Mouse (Mus musculus) intestine, postnatal 0 days (tissue): ENCODE measurements around the gene Dcaf8. TPM values are rescaled to one million over a fixed set of nuclear protein-coding genes. Genes with fewer than 3 reads are reported as not detected.

Source experiments
- ATAC-seq: fragments of 200-750 bp; cut with Nextera tagmentation; 2 replicates; pipeline ENCODE4 v1.8.0; 2017; ENCODE audit warnings: mild to moderate bottlenecking, moderate TSS enrichment, moderate library complexity
- H3K27ac ChIP-seq: fragments of 300-500 bp; sonication (generic); 2 replicates; pipeline ENCODE4 v1.5.1; 2014; ENCODE audit warnings: mild to moderate bottlenecking, low read depth, low read length, moderate library complexity
- H3K27me3 ChIP-seq: fragments of 300-500 bp; sonication (generic); replicated peaks from 2 replicates; pipeline ENCODE4 v1.6.1; 2014; ENCODE audit warnings: low read length, mixed read lengths; ENCODE audit not compliant: control insufficient read depth, insufficient read depth
- H3K36me3 ChIP-seq: fragments of 300-500 bp; sonication (generic); 2 replicates; pipeline ENCODE4 v1.6.1; 2014; ENCODE audit warnings: mild to moderate bottlenecking, moderate library complexity; ENCODE audit not compliant: control insufficient read depth, insufficient read depth
- H3K4me1 ChIP-seq: fragments of 300-500 bp; sonication (generic); replicated peaks from 2 replicates; pipeline ENCODE4 v1.6.1; 2014; ENCODE audit warnings: antibody characterized with exemption, low read length, mixed read lengths; ENCODE audit not compliant: control insufficient read depth, insufficient read depth
- H3K4me2 ChIP-seq: fragments of 300-500 bp; sonication (generic); replicated peaks from 2 replicates; pipeline ENCODE4 v1.6.1; 2014; ENCODE audit warnings: low read depth, mild to moderate bottlenecking, moderate library complexity
- H3K4me3 ChIP-seq: fragments of 300-500 bp; sonication (generic); 2 replicates; pipeline ENCODE4 v1.5.1; 2014; ENCODE audit warnings: low read depth, low read length
- H3K9ac ChIP-seq: fragments of 300-500 bp; sonication (generic); 2 replicates; pipeline ENCODE4 v1.6.1; 2014; ENCODE audit warnings: mild to moderate bottlenecking, low read depth, low read length
- H3K9me3 ChIP-seq: fragments of 300-500 bp; sonication (generic); 2 replicates; pipeline ENCODE4 v1.6.1; 2016; ENCODE audit warnings: mixed run types; ENCODE audit not compliant: control insufficient read depth
- CTCF ChIP-seq: sonication (generic); IDR thresholded peaks from 2 replicates; pipeline ENCODE4 v1.5.1; 2016; ENCODE audit warnings: low read depth, mild to moderate bottlenecking, control low read depth, antibody characterized with exemption, moderate library complexity
- WGBS: fragments of 180-500 bp; shearing (Covaris S2); extraction: QIAGEN DNeasy Blood & Tissue Kit; methylation state at CpG from one replicate; pipeline ENCODE4 v1.1.7; 2014; 5-methylcytosine and 5-hydroxymethylcytosine counted together
- polyA plus RNA-seq: library from polyadenylated mRNA; unstranded; fragments of >200 nt; fragmentation: Nextera tagmentation; extraction: Ambion mirVana; gene quantifications from 2 replicates; pipeline ENCODE4 v1.2.1, GENCODE M21; 2015

Gene Dcaf8
- polyA plus RNA-seq, 1 experiment from 2014 or later, result 48.6 TPM

DNA sequence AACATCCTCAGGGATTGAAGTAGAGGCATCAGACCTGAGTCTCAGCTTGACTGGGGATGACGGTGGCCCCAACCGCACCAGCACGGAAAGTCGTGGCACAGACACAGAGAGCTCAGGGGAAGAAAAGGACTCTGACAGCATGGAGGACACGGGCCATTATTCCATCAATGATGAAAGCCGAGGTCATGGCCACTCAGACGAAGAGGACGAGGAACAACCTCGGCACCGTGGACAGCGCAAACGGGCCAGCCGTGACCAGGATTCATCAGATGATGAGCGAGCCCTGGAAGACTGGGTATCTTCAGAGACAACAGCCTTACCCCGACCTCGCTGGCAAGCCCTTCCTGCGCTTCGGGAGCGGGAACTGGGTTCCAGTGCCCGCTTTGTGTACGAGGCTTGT, 24.5 kb downstream of the Dcaf8 start:
- Histone ChIP-seq H3K4me2 (no peak overlapping the region), H3K4me3 (no peak overlapping the region), H3K27me3 (no peaks in the 10 kb centered on the region), H3K36me3 (peaks cover 78% of the 10 kb centered on the region), H3K9ac (no peak overlapping the region), H3K27ac (no peak overlapping the region), H3K4me1 (no peaks in the 10 kb centered on the region), H3K9me3 (no peaks in the 10 kb centered on the region)
- ATAC-seq, result no peak
- no peak for TF ChIP-seq CTCF
- 92% methylated on average over 21 of the region's 21 CpGs for WGBS

DNA sequence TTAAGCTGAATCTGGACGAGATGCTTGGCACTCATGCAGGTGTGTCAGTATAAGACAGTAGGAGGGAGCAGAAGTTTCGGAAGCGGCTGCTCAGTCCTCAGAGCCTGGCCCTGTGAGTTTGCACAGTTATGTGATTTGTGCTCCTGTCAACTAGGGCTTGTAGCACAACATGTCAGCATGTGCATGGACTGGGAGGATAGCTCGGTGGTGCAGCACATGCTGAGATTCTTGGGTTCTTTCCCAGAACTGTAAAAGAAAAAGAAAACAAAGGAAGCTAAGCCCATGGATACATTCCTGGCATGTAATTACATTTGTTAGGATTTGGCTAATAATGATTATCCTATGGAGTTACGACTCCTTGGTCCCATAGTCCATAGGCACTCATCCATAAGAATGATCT, 25.3 kb downstream of the Dcaf8 start:
- Histone ChIP-seq H3K9me3 (no peaks in the 10 kb centered on the region), H3K27ac (no peak overlapping the region), H3K4me1 (no peaks in the 10 kb centered on the region), H3K4me3 (no peak overlapping the region), H3K4me2 (no peak overlapping the region), H3K9ac (no peak overlapping the region), H3K36me3 (peaks cover 80% of the 10 kb centered on the region), H3K27me3 (no peaks in the 10 kb centered on the region)
- no peak for ATAC-seq
- TF ChIP-seq CTCF, result no peak
- 81% methylated on average over 5 of the region's 5 CpGs for WGBS

DNA sequence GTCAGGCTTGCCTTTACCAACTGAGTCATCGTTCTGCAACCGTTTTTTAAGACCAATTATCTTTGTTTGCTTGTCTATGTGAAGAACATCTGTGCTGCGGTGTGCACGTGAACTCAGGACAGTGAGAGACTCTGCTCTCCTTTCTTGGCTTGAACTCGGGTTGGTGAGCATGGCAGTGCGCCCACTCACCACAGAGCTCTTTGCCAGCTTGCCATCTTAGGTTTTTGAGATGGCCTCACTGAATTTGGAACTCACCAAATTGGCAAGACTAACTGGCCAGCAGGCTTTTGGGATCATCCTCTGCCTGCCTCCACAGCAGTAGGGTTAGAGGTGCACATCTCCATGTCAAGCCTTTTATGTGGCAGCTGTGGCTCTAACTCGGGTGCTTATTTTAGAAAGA, 29.9 kb downstream of the Dcaf8 start:
- WGBS, result 84% methylated on average over 7 of the region's 7 CpGs

DNA sequence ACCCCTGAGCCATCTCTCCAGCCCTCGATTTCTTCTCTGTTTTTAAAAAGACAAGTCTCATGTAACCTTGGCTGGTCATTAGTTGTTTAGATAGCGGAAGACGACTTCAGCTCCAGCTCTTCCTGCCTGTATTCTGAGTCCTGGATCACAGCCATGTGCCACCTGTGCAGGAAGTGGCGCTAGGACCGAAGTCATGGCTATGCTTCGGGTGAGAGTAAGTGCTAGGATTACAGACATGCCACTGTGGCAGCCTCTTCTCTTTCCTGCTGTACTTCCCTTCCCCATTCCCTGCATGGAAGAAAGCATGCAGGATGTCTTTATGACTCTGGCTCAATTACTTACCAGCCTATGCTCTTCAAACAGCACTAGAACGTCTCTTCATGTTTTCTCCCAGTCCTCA, 31.2 kb downstream of the Dcaf8 start:
- 65% methylated on average over 7 of the region's 7 CpGs for WGBS
- no peak for ATAC-seq
- no peak overlapping the region for H3K9ac ChIP-seq
- no peaks in the 10 kb centered on the region for H3K9me3 ChIP-seq
- no peaks in the 10 kb centered on the region for H3K4me1 ChIP-seq
- H3K27me3 ChIP-seq, result no peaks in the 10 kb centered on the region
- no peak for TF ChIP-seq CTCF
- peaks cover 63% of the 10 kb centered on the region for H3K36me3 ChIP-seq
- H3K4me3 ChIP-seq, result no peak overlapping the region
- no peak overlapping the region; the same call in 1 of the 2 replicates for H3K27ac ChIP-seq
- no peak overlapping the region for H3K4me2 ChIP-seq

More for the DNA sequence above, 29.9 kb downstream of the Dcaf8 start:
- Histone ChIP-seq H3K4me1 (no peaks in the 10 kb centered on the region), H3K4me2 (no peak overlapping the region), H3K36me3 (peaks cover 72% of the 10 kb centered on the region), H3K27me3 (no peaks in the 10 kb centered on the region), H3K9ac (no peak overlapping the region), H3K4me3 (no peak overlapping the region), H3K9me3 (no peaks in the 10 kb centered on the region), H3K27ac (no peak overlapping the region)
- no peak for ATAC-seq
- TF ChIP-seq CTCF, result no peak

GRCm38 (mm10) chr1:172180881-172181280, 33.0 kb downstream of the Dcaf8 start:
- Histone ChIP-seq H3K4me3 (no peak overlapping the region), H3K9me3 (no peaks in the 10 kb centered on the region), H3K4me1 (no peaks in the 10 kb centered on the region), H3K36me3 (peaks cover 49% of the 10 kb centered on the region), H3K4me2 (no peak overlapping the region), H3K9ac (no peak overlapping the region), H3K27ac (no peak overlapping the region), H3K27me3 (no peaks in the 10 kb centered on the region)
- 55% methylated on average over 4 of the region's 4 CpGs for WGBS
- no peak for TF ChIP-seq CTCF
- ATAC-seq, result no peak

DNA sequence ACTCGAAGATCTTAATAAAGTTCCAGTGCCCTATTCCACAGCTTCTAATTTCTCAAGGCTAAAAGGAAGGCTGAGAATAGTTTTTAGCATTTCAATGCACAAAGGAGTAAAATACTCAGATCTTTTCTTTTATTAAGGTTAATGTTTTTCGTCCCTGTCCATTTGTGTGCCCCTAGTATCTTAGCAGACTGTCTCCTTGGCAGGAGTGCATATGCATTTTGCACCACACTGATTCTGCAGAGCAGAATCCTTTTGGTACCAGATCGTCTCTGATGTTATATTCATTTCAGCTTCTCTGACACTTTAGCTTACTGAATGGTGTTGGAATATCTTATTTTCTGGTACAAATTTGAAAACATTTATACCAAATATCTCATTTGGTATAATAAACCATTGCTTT, 33.9 kb downstream of the Dcaf8 start:
- Histone ChIP-seq H3K9ac (no peak overlapping the region), H3K27ac (no peak overlapping the region), H3K27me3 (no peaks in the 10 kb centered on the region), H3K36me3 (peaks cover 52% of the 10 kb centered on the region), H3K4me3 (no peak overlapping the region), H3K9me3 (no peaks in the 10 kb centered on the region), H3K4me2 (no peak overlapping the region), H3K4me1 (no peaks in the 10 kb centered on the region)
- no peak for ATAC-seq
- TF ChIP-seq CTCF, result no peak
- 95% methylated on average over 3 of the region's 3 CpGs for WGBS

GRCm38 (mm10) chr1:172183056-172183455, 35.2 kb downstream of the Dcaf8 start:
- Histone ChIP-seq H3K36me3 (peaks cover 55% of the 10 kb centered on the region), H3K4me2 (no peak overlapping the region), H3K27me3 (no peaks in the 10 kb centered on the region), H3K4me1 (no peaks in the 10 kb centered on the region), H3K9ac (no peak overlapping the region), H3K27ac (no peak overlapping the region), H3K9me3 (no peaks in the 10 kb centered on the region), H3K4me3 (no peak overlapping the region)
- WGBS, result 96% methylated on average over 6 of the region's 6 CpGs
- no peak for ATAC-seq
- no peak for TF ChIP-seq CTCF
